Mouse (Mus musculus) liver, adult 2 months (tissue): ENCODE measurements at regions not wholly inside any gene's neighbourhood (a gene's known extent, or its start where the extent isn't known, plus 50 kb on each side); places are given as distances from the start of the nearest gene placed in this dataset.

Experiments
- DNase-seq: peaks from one replicate; pipeline ENCODE4 v3.0.0-alpha.2; 2011; ENCODE audit warnings: low read depth, low spot score; ENCODE audit errors: extremely low read depth
- H3K27ac ChIP-seq: fragments of 200-500 bp; replicated peaks from 2 replicates; pipeline ENCODE4 v1.5.1; 2012; ENCODE audit warnings: low read depth, mild to moderate bottlenecking, control low read depth, inconsistent platforms, low read length; ENCODE audit not compliant: insufficient read depth
- H3K27me3 ChIP-seq: fragments of 200-500 bp; 2 replicates; pipeline ENCODE4 v1.6.1; 2012; ENCODE audit warnings: mild to moderate bottlenecking, moderate library complexity, low read length, inconsistent platforms; ENCODE audit not compliant: control insufficient read depth, insufficient read depth
- H3K36me3 ChIP-seq: fragments of 200-500 bp; 2 replicates; pipeline ENCODE4 v1.6.1; 2012; ENCODE audit warnings: low read length, inconsistent platforms; ENCODE audit not compliant: control insufficient read depth, insufficient read depth
- H3K4me1 ChIP-seq: fragments of 200-500 bp; 2 replicates; pipeline ENCODE4 v1.6.1; 2011; ENCODE audit warnings: low read length; ENCODE audit not compliant: control insufficient read depth, insufficient read depth
- H3K4me3 ChIP-seq: fragments of 200-500 bp; 2 replicates; pipeline ENCODE4 v1.5.1; 2011; ENCODE audit warnings: low read depth, mild to moderate bottlenecking, control low read depth, low read length, moderate library complexity; ENCODE audit not compliant: insufficient read depth
- H3K79me2 ChIP-seq: fragments of 200-500 bp; 2 replicates; pipeline ENCODE4 v1.6.1; 2012; ENCODE audit warnings: inconsistent platforms, mild to moderate bottlenecking, low read length, moderate library complexity; ENCODE audit not compliant: control insufficient read depth, insufficient read depth
- H3K9ac ChIP-seq: fragments of 200-500 bp; 2 replicates; pipeline ENCODE4 v1.6.1; 2012; ENCODE audit warnings: low read depth, mild to moderate bottlenecking, control low read depth, inconsistent platforms, low read length
- CTCF ChIP-seq: fragments of 200-500 bp; IDR thresholded peaks from 2 replicates; pipeline ENCODE4 v1.5.1; 2011; ENCODE audit warnings: low read depth, low read length, control low read depth
- POLR2A ChIP-seq: fragments of 200-500 bp; IDR thresholded peaks from 2 replicates; pipeline ENCODE4 v1.6.1; 2011; ENCODE audit warnings: low read length, control low read depth; ENCODE audit not compliant: insufficient read depth; ENCODE audit errors: extremely low read depth
- WGBS: fragments of 180-500 bp; shearing (Covaris S2); methylation state at CpG from one replicate; pipeline ENCODE4 v1.1.7; 2018; 5-methylcytosine and 5-hydroxymethylcytosine counted together

DNA sequence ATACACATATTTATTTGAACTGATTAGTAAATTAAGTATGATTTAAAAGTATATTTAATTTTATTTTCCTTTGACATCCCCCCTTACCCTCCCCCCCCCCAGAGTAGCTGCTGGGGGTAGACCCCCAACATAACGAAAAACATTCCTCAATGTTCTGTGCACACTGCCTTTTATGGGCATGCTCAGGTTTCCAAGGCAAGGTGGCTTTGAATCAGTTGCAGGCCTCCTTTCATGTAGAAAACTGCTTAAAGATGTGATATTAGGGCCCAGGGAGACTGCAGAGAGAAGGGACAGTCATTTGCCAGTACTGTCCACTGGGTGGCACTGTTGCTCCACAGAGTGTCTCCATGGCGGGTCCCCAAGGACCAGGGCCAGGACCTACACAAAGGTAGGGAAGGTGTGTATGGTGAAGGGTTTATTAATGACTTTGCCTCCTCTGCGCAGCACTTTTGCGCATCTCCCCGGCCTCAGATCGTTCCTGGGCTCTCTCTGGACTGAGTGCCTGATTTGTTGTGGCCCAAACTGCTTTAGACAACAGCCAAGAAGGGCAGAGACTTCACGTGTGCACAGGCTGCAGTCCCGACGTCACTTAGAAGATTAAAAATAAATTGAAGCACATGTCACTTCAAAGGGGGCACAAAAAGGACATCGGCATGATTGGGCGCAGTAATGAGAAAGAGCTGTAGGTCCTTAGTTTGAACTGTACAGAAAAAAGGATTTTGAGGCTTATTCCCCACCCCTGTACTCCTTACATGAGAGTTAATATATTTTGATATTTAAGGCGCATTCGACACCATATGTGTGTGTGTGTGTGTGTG, 64.0 kb downstream of the Cmpk2 start:
- DNase-seq: peak; percentile 26
- no peak overlapping the region for H3K4me3 ChIP-seq
- no peaks in the 10 kb centered on the region for H3K27me3 ChIP-seq
- H3K9ac ChIP-seq: no peak overlapping the region
- H3K4me1 ChIP-seq: no peaks in the 10 kb centered on the region
- WGBS: 51% methylated on average over 13 of the region's 13 CpGs
- TF ChIP-seq POLR2A (no peak), CTCF (peak; percentile 97)
- H3K27ac ChIP-seq: no peak overlapping the region
- no peaks in the 10 kb centered on the region for H3K36me3 ChIP-seq
- no peaks in the 10 kb centered on the region for H3K79me2 ChIP-seq

DNA sequence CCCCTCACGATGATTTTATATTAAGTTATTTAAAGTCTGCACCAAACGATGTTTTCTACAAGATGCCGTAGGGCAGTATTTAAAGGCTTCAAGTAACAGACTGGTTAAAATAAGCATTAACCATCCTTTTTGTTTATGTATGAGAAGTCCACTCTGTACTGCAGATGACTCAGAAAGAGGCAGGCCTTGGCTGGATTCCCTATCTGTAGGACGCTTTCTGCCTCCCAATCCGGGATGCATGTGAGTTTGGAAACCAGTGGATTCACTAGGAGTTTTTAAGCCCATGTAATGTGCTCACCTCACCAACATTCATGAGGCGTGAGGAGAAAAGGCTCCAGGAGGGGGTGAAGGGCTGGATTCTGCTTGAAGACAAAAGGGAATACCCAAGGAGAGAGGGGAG, 63.1 kb downstream of the Cmpk2 start:
- H3K4me1 ChIP-seq: no peaks in the 10 kb centered on the region
- DNase-seq: no peak
- H3K79me2 ChIP-seq: no peaks in the 10 kb centered on the region
- 84% methylated on average over 6 of the region's 6 CpGs for WGBS
- no peaks in the 10 kb centered on the region for H3K36me3 ChIP-seq
- H3K4me3 ChIP-seq: no peak overlapping the region
- TF ChIP-seq POLR2A (no peak), CTCF (no peak)
- H3K27ac ChIP-seq: no peak overlapping the region
- no peaks in the 10 kb centered on the region for H3K27me3 ChIP-seq
- no peak overlapping the region for H3K9ac ChIP-seq
